Mouse (Mus musculus): ENCODE results near the gene Ap1g2.
A peak's percentile ranks its signal among the peaks of the same experiment; 100 is the strongest.

Ap1g2 gene

DNA sequence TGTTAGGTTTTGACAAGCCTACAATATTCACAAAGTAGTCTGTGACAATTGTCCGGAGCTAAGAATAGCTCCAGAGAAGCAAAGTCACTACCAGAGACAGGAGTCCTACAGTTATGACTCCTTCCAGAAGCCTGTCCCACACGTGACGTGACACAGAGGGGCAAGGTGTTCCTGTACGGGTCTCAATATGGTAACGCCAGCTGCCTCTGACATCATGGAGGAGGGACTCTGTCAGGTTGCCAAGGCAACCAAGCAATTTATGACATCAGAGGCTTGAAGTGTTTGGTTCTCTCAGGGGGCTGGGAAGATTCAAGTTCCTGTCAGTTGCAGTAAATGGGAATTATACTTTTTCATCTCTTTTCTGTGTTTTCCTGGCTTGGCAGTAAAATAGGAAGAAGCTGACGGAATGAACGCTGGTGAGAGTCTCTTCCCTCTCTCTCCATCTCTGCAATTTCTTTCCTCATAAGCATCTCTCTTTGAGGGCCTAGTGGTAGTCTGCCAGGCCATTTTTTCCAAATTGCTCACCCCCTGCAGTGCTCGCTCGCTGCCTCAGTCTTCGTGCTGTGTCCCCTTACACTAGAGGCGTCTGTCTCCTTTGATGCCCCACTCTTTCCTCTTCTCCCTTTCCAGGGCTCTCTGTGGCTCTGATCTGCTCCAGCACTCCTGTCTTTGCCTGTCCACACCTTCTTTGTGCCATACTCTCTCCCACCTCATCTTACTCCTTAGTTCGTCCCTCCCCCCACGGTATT lies 17.0 kb downstream of the Ap1g2 start:
- no peak for DNase-seq (ENCODE audit: low read depth, low spot score)

GRCm38 (mm10) chr14:55086009-55086514 lies 20.3 kb downstream of the Ap1g2 start:
- no peak for DNase-seq (ENCODE audit: low read depth, low spot score)

GRCm38 (mm10) chr14:55085324-55086008 lies 20.9 kb downstream of the Ap1g2 start:
- DNase-seq (ENCODE audit: low read depth, low spot score) = no peak

DNA sequence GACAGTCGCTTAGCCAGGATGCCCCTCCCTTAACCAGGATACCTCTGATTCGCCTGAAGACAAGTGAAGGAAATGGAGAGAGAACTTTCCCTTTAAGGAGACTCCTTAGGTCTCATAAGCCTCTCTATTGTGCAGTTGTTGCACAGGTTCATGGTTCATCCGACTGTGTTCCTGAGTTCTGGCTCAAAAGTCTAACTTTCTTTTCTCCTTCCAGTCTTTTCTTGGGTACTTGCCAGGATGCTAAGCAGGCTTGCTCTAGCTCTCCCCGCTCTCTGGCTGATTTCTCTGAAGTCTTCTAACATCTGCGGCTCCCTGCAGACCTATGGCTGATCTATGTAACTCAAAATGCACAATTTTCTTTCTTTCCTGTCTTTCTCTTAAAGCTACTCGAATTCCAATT lies 22.9 kb downstream of the Ap1g2 start:
- DNase-seq (ENCODE audit: low read depth, low spot score) = no peak

GRCm38 (mm10) chr14:55081105-55081504 lies 25.3 kb downstream of the Ap1g2 start:
- DNase-seq (ENCODE audit: low read depth, low spot score) = no peak

GRCm38 (mm10) chr14:55079214-55079970 lies 27.0 kb downstream of the Ap1g2 start:
- DNase-seq (ENCODE audit: low read depth, low spot score) = peak; percentile 84

- peak; percentile 47 for DNase-seq (ENCODE audit: low read depth, low spot score)
Measured at GRCm38 (mm10) chr14:55078366-55078989, 27.9 kb downstream of the Ap1g2 start.

DNA sequence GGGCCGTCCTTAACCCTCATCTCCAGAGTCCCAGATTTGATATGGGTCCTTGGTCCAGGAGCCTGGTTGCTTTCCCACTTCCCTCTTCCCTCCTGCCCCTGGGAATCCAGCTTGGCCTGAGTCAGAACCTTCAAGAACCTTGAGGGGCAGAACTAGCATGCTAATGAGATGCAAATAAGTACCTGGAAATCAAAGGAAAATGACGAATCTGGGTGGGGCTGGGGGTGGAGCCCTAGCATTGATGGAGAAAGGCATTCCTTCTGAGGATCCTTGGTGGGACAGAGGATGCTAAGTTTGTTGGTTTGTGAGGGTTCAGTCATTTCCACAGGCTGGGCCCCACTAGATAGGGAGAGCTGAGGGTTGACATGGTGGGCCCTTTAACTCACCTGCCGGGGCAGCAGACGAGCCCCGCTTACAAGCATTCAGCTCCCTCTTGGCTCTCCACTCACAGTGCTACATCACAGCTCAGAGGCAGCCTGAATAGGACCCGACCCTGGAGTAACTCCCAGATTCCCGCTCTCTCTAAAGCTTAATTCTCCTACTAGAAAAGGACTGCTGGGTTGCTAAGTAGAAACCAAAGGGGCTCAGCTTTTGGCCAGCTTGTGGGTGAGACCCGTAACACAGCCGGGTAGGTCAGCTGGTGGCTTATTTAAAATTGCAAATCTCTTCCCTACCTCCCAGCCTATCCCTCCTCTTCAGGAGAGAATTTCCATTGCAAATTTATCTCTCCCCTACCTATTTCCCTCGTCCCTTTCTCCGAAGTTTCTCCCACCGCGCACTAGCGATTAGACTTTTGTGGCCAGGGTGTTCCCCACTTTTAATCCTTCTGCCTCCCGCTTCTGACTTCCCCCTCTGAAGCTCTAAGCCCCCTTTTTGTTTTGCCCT lies 28.7 kb downstream of the Ap1g2 start:
- no peak for DNase-seq (ENCODE audit: low read depth, low spot score)

DNA sequence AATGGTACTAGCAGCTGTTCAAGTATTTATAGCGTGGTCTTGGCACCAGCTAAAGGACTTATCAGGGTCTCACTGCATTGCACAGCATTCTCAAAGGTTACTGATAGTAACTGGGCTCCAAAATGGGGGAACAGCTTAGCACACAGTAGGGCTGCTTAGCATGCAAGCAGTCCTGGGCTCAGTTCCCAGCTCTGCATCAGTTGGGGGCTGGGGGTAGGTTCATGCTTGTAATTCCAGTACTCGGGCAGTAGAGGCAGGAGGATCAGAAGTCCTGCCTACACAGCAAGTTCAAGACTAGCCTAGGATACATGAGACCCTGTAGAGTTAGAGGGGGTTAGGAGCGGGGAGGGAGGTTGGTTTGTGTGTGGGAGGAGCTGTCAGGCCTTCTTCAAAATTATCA lies 29.4 kb downstream of the Ap1g2 start:
- no peak for DNase-seq (ENCODE audit: low read depth, low spot score)

DNA sequence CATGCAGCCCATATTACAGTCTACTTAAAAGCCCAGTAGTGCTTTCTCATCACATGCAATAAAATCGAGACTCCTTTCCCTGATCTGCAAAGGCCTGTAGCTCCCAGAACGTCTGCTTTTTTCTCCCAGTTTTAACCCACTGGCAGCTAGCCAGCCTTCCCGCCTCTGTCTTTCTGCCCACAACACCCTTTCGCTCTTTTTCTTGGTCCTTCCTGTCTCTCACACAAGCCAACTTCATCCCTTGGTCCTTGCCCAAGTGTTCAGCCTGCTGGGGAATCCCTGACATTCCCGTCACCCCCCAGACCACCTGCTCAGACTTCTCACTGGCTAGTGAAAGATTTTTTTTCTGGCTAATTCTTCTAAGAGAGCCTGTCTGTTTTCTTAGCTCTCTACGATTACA lies 30.2 kb downstream of the Ap1g2 start:
- DNase-seq (ENCODE audit: low read depth, low spot score) = no peak

DNA sequence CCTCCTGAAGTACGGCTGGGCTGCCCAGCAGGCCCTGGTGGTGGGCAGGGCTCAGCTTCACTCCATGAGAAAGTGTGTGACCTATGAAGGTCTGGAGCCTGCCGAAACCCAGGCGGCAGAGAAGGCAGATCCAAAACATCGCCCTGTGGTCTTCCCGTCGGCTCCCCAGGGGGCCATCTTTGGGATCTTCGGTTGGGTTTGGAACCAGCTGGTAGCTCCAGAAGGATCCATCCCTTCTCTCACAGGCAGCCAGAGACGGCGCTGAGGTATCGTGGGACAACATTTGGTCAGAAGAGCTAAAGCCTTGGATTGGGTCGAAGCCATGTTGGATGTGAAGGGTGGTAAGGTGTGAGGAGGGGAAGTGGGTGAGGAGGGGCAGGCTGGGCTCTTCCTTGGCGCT lies 32.0 kb downstream of the Ap1g2 start:
- no peak for DNase-seq (ENCODE audit: low read depth, low spot score)

GRCm38 (mm10) chr14:55071756-55072155 lies 34.6 kb downstream of the Ap1g2 start:
- DNase-seq (ENCODE audit: low read depth, low spot score) = no peak

DNA sequence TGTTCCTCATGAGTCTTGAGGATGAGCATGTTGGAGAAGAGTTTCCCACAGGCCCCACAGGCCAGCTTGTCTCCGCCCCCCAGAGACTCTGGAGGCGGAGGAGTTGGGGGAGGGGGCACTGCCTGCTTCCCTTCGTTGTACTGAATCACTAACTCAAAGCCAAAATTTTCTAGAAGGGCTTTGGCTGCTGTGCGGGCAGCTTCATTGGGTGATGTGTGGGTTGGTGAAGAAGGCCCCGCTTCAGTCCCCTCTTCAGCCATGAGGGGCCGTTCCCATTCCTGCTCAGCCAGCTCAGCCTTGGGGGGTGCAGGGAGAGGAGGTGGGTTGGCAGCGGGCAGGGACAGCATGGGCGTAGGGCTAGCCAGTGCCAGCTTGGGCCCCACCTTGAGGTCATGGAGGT lies 40.4 kb downstream of the Ap1g2 start:
- no peak for DNase-seq (ENCODE audit: low read depth, low spot score)

- no peak for DNase-seq (ENCODE audit: low read depth, low spot score)
Measured at GRCm38 (mm10) chr14:55065391-55065790, 41.0 kb downstream of the Ap1g2 start.

- DNase-seq (ENCODE audit: low read depth, low spot score) = no peak
Measured at GRCm38 (mm10) chr14:55064481-55065370, 41.7 kb downstream of the Ap1g2 start.

DNA sequence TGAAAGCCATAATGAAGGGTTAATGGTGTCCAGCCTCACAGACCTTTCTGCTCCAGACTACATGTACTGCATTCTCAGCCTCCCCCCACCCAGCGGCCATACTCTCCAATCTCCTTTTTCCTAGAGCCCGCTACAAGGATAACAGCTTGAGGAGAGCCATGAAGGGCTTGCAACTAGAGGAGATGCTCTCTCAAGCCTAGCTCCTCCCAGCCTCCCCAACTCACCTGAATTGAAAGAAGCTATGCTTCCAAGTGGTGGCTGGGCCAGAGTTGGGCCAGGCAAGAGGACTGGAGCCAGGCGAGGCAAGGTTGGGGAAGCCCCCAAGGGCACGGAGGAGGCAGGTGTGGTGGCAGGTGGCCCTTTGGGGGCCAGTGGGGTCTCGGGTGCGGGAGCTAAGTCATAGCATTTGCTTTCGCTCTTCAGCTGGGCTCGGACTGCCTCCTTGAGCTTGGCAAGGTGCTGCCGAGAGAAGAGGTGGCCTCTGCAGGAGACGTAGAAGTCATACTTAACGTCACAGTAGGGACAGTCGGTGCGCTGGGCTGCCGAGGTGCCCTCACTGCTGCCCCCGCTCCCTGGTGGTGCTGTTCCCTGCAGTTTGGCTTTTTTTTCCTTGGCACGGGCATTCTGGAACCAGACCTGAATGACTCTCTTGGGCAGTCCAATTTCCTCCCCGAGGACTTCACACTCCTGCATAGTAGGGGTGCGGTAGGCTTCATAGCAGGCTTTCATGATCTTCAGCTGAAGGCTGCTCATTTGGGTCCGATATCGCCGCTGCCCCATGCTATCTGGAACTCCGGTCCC lies 42.6 kb downstream of the Ap1g2 start:
- no peak for DNase-seq (ENCODE audit: low read depth, low spot score)

- DNase-seq (ENCODE audit: low read depth, low spot score) = no peak
Measured at GRCm38 (mm10) chr14:55063117-55063516, 43.3 kb downstream of the Ap1g2 start.

DNA sequence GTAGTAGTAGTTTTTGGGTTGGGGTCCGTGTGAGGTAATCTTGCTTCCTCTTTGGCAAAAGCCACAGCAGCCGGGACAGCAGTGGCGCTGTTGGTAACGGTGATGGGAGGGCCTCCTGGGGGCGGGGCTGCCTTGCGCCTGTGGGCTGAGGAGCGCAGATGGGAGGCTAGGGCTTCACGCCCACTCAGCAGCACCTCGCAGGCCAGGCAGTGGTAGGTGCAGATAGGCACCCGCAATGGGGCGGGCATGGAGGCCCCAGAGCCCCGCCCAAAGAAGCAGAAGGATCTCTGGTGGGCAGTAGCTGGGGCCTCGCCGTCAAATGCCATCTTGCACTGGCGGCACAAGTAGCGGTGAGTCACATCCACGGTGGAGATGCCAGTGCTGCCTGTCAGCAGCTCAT lies 43.8 kb downstream of the Ap1g2 start:
- no peak for DNase-seq (ENCODE audit: low read depth, low spot score)

DNA sequence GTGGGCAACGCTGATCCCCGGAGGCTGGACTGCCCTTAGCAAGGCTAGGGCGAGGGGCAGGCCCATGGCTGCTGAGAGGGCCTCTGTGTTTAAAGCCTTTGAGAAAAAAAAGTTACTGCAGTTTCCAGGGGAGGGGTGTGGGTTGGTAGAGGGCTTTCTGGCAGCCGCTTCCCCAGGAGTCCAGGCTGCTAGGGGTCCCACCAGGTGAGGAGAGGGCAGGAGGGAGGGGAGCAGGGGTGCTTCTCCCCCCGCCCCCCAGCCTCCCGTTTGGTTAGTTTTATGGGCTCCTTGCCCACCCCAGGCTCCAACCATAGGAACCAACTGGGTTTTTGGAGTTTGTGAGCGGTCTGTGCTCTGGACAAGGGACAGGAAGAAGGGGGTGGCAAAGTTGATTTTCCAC lies 44.5 kb downstream of the Ap1g2 start:
- DNase-seq (ENCODE audit: low read depth, low spot score) = no peak
